Mouse (Mus musculus) layer of hippocampus, adult 9-11 months (tissue): ENCODE data around the gene Abcd3.

Experiments
- DNase-seq: peaks from one replicate; pipeline ENCODE4 v3.0.0; 2022

Gene Abcd3

GRCm38 (mm10) chr3:121814877-121815548 lies at the start of gene Abcd3:
TSS of gene Abcd3 (minus strand) at chr3:121815302.
- DNase-seq: peak; percentile 82

DNA sequence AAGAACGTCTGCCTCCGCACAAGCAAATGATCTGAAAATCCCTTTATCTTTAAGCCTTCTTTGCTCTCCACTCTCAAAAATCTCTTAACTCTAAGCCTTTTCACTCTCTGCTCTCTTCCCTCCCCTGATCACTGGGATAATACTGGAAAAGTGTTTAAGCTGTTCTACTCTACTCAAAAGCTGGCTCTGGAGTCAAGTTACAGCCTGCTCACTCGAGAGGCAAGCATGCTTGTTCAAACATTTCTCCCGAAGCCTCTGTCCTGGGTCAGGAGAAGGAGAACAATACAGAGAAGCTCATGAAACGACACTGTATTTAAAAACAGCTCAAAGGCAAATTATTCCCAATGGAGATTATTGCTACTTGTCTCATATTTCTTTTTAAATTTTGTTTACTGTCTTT lies 44.0 kb upstream of the Abcd3 start:
- DNase-seq: no peak

- DNase-seq: no peak
Measured at GRCm38 (mm10) chr3:121856131-121856530, 41.0 kb upstream of the Abcd3 start.

DNA sequence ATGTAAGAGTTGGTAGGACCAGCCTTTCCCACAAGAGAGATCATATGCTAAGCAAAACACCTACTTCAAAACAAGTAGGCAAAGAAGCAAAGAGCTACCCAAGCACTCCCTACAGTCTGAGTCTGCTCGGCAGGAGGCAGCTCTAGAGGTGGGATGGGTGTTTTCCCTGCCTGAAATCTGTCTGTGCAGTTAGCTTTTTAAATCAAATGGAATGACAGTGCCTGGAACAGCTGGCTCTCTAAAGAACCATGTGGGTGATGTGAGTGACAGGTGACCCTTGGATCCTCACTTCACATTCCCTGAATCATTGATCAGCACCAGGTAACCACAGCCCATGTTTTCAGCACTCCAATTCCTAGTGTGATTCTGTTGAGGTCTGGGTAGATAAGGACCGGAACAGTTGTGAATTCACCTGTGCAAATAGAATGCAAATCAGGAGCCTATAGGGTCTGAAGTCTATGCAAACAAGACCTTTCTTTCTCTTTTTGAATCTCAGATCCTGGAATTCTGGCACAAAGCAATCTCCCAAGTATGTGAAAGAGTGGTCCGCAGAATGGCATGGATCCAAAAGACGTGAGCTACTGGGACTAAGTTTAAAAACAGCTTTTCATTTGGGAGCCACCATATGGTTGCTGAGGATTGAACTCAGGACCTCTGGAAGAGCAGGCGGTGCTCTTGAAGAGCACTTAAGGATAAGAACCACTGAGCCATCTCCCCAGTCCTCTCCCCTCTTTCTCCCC lies 38.8 kb upstream of the Abcd3 start:
- DNase-seq: no peak

DNA sequence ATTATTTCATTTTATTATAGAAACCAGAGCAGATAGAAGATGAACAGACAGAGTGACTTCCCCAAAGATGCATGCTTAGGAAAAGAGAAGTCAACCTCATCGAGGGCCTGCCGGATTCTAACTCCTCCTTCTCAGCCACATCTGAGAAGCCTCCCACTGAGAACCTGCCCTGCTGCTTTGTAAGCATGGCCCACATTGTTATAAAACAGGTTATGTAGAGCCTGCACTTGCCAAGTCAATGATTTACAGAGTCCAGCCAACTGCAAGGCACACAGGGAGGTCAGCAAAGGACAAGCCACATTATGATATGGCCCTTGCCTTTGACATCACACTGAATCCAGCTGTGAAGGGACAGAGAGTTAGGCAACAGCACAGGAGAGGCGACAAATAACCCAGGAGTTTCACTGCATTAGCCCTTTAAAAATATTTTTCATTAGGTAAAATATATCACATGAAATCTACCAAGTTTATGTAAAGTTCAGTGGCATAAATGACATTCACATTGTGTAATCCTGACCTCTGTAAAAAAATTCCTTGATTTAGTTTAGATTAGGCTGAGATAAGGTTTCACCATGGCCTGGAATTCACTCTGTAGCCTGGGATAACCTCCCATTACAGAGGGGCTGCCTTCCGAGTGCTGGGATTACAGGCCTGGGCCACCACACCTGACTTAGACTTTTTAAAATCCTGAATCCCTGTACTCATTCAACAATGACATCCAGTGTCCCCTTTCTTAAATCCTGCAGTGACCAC lies 37.1 kb upstream of the Abcd3 start:
- DNase-seq: no peak

DNA sequence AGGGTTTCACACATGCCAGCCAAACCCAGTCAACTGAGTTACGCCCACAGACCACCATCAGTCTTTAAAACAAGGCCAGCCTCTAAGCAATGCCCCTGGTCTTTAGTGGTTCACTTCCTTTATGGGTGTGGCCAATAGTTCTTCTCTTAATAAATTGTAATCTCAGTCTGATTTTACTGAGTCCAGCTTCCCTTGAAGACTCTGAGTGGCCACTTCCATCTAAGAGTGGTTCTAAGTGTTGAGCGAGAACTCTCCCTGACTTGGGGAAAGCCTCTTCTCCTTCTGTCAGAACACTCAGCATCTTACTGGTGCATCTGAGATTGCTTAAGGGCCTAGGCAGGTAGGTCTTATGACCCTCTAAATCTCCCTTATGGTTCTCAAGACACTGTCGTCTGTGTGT lies 35.9 kb upstream of the Abcd3 start:
- DNase-seq: no peak

GRCm38 (mm10) chr3:121850381-121850780 lies 35.3 kb upstream of the Abcd3 start:
- no peak for DNase-seq

- DNase-seq: no peak
Measured at GRCm38 (mm10) chr3:121847296-121847695, 32.2 kb upstream of the Abcd3 start.

- no peak for DNase-seq
Measured at GRCm38 (mm10) chr3:121844658-121845057, 29.6 kb upstream of the Abcd3 start.

DNA sequence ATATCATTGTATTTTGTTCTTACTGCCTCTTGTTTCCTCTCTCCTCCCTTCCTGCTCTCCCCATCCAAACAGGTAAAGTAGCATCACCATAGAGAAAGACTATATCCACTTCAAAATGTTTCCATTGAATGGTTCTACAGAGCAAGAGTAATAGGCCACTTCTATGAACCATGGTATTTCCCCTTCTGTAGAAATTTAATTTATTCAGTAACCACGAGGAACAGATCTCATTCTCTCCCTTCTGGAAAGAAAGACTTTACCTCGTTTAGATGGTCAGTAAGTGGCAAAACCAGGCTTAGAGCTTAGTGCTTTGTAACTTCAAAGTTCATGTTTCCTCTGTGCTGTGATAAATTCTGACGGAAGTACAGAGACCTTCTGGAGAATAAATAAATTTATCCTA lies 28.9 kb upstream of the Abcd3 start:
- DNase-seq: no peak

- DNase-seq: no peak
Measured at GRCm38 (mm10) chr3:121843254-121843653, 28.2 kb upstream of the Abcd3 start.

GRCm38 (mm10) chr3:121842306-121842860 lies 27.3 kb upstream of the Abcd3 start:
- DNase-seq: no peak

GRCm38 (mm10) chr3:121841412-121842014 lies 26.4 kb upstream of the Abcd3 start:
- DNase-seq: no peak

- DNase-seq: no peak
Measured at GRCm38 (mm10) chr3:121840351-121840750, 25.2 kb upstream of the Abcd3 start.

DNA sequence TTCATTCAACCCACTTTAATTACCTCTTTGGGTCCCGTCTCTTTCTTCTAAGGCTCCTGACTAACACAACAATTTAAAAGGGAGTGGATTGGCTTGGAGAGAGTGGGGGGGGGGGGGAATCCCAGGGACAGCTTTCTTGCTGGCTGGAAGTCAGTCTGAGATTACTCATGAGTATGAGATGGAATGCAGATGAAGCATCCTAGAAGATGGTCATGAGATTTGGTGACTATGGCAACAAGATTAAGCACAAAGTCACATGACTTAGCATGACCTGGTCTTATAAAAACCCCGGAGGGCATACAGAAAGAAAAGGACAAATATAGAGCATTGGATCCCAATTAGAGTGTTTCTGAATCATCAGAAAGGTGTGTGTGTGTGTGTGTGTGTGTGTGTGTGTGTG lies 19.6 kb upstream of the Abcd3 start:
- DNase-seq: no peak

- DNase-seq: no peak
Measured at GRCm38 (mm10) chr3:121834250-121834649, 19.1 kb upstream of the Abcd3 start.

- DNase-seq: no peak
Measured at GRCm38 (mm10) chr3:121825092-121825491, 10.0 kb upstream of the Abcd3 start.

- DNase-seq: no peak
Measured at GRCm38 (mm10) chr3:121824319-121824718, 9.2 kb upstream of the Abcd3 start.

DNA sequence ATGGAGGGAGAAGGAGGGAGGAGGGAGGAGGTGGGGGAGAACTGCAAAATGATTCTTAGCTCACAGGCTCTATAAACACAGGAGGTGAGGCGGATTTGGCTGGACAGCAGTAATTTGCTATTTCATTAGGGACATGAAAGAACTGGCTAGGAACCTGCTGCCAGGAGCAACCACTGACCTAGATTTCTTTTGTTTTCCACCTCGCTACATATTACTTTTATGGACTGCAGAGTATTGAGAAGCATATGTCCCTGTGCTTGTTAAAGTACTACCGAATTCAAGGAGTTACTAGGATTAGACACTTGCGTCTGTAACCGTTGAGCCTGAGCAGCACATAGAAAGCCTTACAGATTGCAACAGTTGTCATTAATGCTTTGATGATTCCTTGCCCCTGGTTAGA lies 7.5 kb upstream of the Abcd3 start:
- DNase-seq: no peak

GRCm38 (mm10) chr3:121821559-121822143 lies 6.5 kb upstream of the Abcd3 start:
- DNase-seq: no peak

- DNase-seq: no peak
Measured at GRCm38 (mm10) chr3:121819693-121820200, 4.6 kb upstream of the Abcd3 start.

- no peak for DNase-seq
Measured at GRCm38 (mm10) chr3:121818736-121819396, 3.8 kb upstream of the Abcd3 start.
